Mouse (Mus musculus) myocyte (in vitro differentiated cells): Measurements from ENCODE around the gene Rfx4.
A peak's percentile ranks its signal among the peaks of the same experiment; 100 is the strongest.

Experiments used
- CEBPB ChIP-seq: IDR thresholded peaks from 2 replicates; pipeline ENCODE4 v1.6.1; 2011; ENCODE audit warnings: mild to moderate bottlenecking, moderate library complexity; ENCODE audit not compliant: poor library complexity, insufficient read depth, severe bottlenecking
- E2F4 ChIP-seq: IDR thresholded peaks from one replicate; pipeline ENCODE4 v1.6.1; 2011; ENCODE audit warnings: mild to moderate bottlenecking, control low read depth, moderate library complexity; ENCODE audit not compliant: insufficient read depth
- MAX ChIP-seq: IDR thresholded peaks from one replicate; pipeline ENCODE4 v1.6.1; 2011; ENCODE audit warnings: low read depth, mild to moderate bottlenecking, control low read depth
- MYOD1 ChIP-seq, 3 experiments: IDR thresholded peaks; one replicate each; pipeline ENCODE4 v1.6.1; 2011; ENCODE audit warnings: control low read depth in 2 of 3, low read depth in 2 of 3, mild to moderate bottlenecking in 2 of 3, moderate library complexity in 1 of 3; ENCODE audit not compliant: insufficient read length in 2 of 3, control insufficient read depth in 1 of 3
- MYOG ChIP-seq, 3 experiments: IDR thresholded peaks; one replicate each; pipeline ENCODE4 v1.6.1; 2011; ENCODE audit warnings: control low read depth in 2 of 3, low read depth in 2 of 3, mild to moderate bottlenecking in 2 of 3; ENCODE audit not compliant: insufficient read length in 2 of 3, control insufficient read depth in 1 of 3, insufficient read depth in 1 of 3
- POLR2A ChIP-seq: IDR thresholded peaks from one replicate; pipeline ENCODE4 v1.6.1; 2011; ENCODE audit warnings: low read depth, mild to moderate bottlenecking, control low read depth, moderate library complexity; ENCODE audit not compliant: insufficient read length
- POLR2AphosphoS2 ChIP-seq: IDR thresholded peaks from one replicate; pipeline ENCODE4 v1.6.1; 2011; ENCODE audit warnings: low read depth, control low read depth; ENCODE audit not compliant: insufficient read length
- REST ChIP-seq: IDR thresholded peaks from one replicate; pipeline ENCODE4 v1.6.1; 2011; ENCODE audit warnings: mild to moderate bottlenecking, control low read depth, moderate library complexity; ENCODE audit not compliant: insufficient read depth, insufficient read length
- TCF12 ChIP-seq: IDR thresholded peaks from one replicate; pipeline ENCODE4 v1.6.1; 2011; ENCODE audit warnings: mild to moderate bottlenecking, control low read depth; ENCODE audit not compliant: poor library complexity, insufficient read depth, severe bottlenecking
- TCF3 ChIP-seq: IDR thresholded peaks from one replicate; pipeline ENCODE4 v1.6.1; 2011; ENCODE audit warnings: low read depth, control low read depth; ENCODE audit not compliant: insufficient read length
- USF1 ChIP-seq: IDR thresholded peaks from one replicate; pipeline ENCODE4 v1.6.1; 2011; ENCODE audit warnings: low read depth, mild to moderate bottlenecking, control low read depth, moderate library complexity

GRCm38 (mm10) chr10:84819669-84820068 is 63.8 kb downstream of the Rfx4 start:
- TF ChIP-seq USF1 (no peak), E2F4 (no peak), CEBPB (no peak), POLR2A (no peak), MYOD1 (IDR thresholded peaks at IDR 0.05; ENCODE audit: control insufficient read depth in 1 of 3, insufficient read length in 2 of 3, low read depth in 2 of 3) (no peak), REST (no peak), TCF3 (no peak), POLR2AphosphoS2 (no peak), MYOG (IDR thresholded peaks at IDR 0.05; ENCODE audit: control insufficient read depth in 1 of 3, insufficient read depth in 1 of 3, insufficient read length in 2 of 3, low read depth in 2 of 3) (peak in 1 of 3 experiments; percentile 34), MAX (no peak), TCF12 (no peak)
